Mouse (Mus musculus): ENCODE measurements at regions not wholly inside any gene's neighbourhood (a gene's known extent, or its start where the extent isn't known, plus 50 kb on each side); places are given as distances from the start of the nearest gene placed in this dataset.

- DNase-seq = no peak
Measured at GRCm38 (mm10) chr10:72762964-72763363, 108.3 kb downstream of the Zwint start.

GRCm38 (mm10) chr10:72778356-72778755, 123.7 kb downstream of the Zwint start:
- peak; percentile 21 for DNase-seq

GRCm38 (mm10) chr10:72811614-72812013, 157.0 kb downstream of the Zwint start:
- no peak for DNase-seq

- no peak for DNase-seq
Measured at GRCm38 (mm10) chr10:72847358-72848082, 192.9 kb downstream of the Zwint start.

GRCm38 (mm10) chr10:72867956-72868355, 213.3 kb downstream of the Zwint start:
- no peak for DNase-seq

Data from kidney, postnatal 14 days (tissue).